Mouse (Mus musculus): Measurements from ENCODE around the gene Col1a1. TPM values are rescaled to one million over a fixed set of nuclear protein-coding genes. Genes with fewer than 3 reads are reported as not detected.

Gene Col1a1
- 2.3 TPM for polyA plus RNA-seq (2012; fragmentation: generic; extraction: Trizol)
- long read RNA-seq, experiment 1, full-length matches to known transcripts = 10 of 31 reads
- long read RNA-seq, experiment 1, partial matches to known transcripts = 19 of 31 reads
- long read RNA-seq, experiment 1, other reads (novel, unspliced or antisense) = 2 of 31 reads
- long read RNA-seq, experiment 2, full-length matches to known transcripts = 133 of 145 reads
- long read RNA-seq, experiment 2, partial matches to known transcripts = 9 of 145 reads
- long read RNA-seq, experiment 2, other reads (novel, unspliced or antisense) = 3 of 145 reads

DNA sequence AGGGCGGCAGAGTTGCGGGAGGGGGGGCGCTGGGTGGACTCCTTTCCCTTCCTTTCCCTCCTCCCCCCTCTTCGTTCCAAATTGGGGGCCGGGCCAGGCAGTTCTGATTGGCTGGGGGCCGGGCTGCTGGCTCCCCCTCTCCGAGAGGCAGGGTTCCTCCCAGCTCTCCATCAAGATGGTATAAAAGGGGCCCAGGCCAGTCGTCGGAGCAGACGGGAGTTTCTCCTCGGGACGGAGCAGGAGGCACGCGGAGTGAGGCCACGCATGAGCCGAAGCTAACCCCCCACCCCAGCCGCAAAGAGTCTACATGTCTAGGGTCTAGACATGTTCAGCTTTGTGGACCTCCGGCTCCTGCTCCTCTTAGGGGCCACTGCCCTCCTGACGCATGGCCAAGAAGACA, at the start of gene Col1a1:
Gene Col1a1, plus strand, starts transcription at position 180 of the 400 bp plus-strand sequence.
- H3K36me3 ChIP-seq (ENCODE audit: control insufficient read depth, insufficient read depth) = no peaks in the 10 kb centered on the region
- peak within 1 kb of the TSS; percentile 0 for H3ac ChIP-seq (ENCODE audit: control insufficient read depth, insufficient read length, low read depth)
- TF ChIP-seq FOSL1 (IDR thresholded peaks at IDR 0.05; ENCODE audit: insufficient read depth, low read length, poor library complexity, severe bottlenecking) (no peak), MYOG (IDR thresholded peaks at IDR 0.05; ENCODE audit: control insufficient read depth, extremely low read depth, insufficient read length) (no peak)
- H3K27me3 ChIP-seq (ENCODE audit: control insufficient read depth, insufficient read depth, insufficient read length) = no peaks in the 10 kb centered on the region
- no peaks in the 10 kb centered on the region for H3K79me3 ChIP-seq (ENCODE audit: low read depth)
- peak within 1 kb of the TSS; percentile 25 for H3K4me3 ChIP-seq (ENCODE audit: insufficient read depth, poor library complexity, severe bottlenecking)
- H3K79me2 ChIP-seq (ENCODE audit: control insufficient read depth, insufficient read depth) = no peaks in the 10 kb centered on the region

- H3K79me2 ChIP-seq (ENCODE audit: control insufficient read depth, insufficient read depth) = no peaks in the 10 kb centered on the region
- no peak overlapping the region for H3K4me3 ChIP-seq (ENCODE audit: insufficient read depth, poor library complexity, severe bottlenecking)
- no peaks in the 10 kb centered on the region for H3K79me3 ChIP-seq (ENCODE audit: low read depth)
- H3K36me3 ChIP-seq (ENCODE audit: control insufficient read depth, insufficient read depth) = no peaks in the 10 kb centered on the region
- no peaks in the 10 kb centered on the region for H3K27me3 ChIP-seq (ENCODE audit: control insufficient read depth, insufficient read depth, insufficient read length)
- H3ac ChIP-seq (ENCODE audit: control insufficient read depth, insufficient read length, low read depth) = no peak overlapping the region
- no peak for TF ChIP-seq MAX (IDR thresholded peaks at IDR 0.05)
- no peak for TF ChIP-seq MYOD1 (IDR thresholded peaks at IDR 0.05; ENCODE audit: control insufficient read depth, insufficient read length, low read depth)
- TF ChIP-seq CEBPB (IDR thresholded peaks at IDR 0.05; ENCODE audit: low read depth) = no peak
- TF ChIP-seq USF1 (IDR thresholded peaks at IDR 0.05; ENCODE audit: low read depth) = no peak
- no peak for TF ChIP-seq FOSL1 (IDR thresholded peaks at IDR 0.05; ENCODE audit: insufficient read depth, low read length, poor library complexity, severe bottlenecking)
- no peak for TF ChIP-seq MYOG (IDR thresholded peaks at IDR 0.05; ENCODE audit: control insufficient read depth, extremely low read depth, insufficient read length)
- TF ChIP-seq CTCF (IDR thresholded peaks at IDR 0.05; ENCODE audit: control insufficient read depth, insufficient read depth, insufficient read length) = no peak
Measured at GRCm38 (mm10) chr11:94891155-94891554, 44.9 kb upstream of the Col1a1 start.

DNA sequence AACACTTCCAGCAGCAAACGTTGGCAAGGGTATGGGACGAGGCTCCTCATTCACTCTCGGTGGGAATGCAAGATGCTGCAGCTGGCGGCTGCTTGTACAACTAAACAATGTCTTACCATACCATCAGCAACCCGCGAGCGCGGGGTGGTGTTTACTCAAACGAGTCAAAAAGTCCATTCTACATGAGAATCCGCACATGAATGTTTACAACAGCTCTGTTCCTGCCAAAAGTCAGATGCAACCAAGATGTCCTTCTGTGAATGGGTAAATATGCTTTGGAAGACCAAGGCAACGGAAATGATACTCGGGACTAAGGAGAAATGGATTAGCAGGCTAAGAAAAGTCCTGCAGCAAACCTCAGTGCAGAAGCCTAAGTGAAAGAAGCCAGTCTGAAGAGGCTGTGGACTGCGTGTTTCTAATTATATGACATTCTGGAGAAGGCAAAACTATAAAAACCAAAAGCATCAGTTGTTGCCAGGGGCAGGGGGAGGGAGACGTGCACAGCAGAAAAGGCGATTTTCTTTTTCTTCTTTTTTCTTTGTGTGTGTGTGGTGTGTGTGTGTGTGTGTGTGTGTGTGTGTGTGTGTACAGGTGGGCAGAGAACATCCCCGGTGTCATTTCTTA, 39.2 kb upstream of the Col1a1 start:
- Histone ChIP-seq H3K79me2 (ENCODE audit: control insufficient read depth, insufficient read depth) (no peaks in the 10 kb centered on the region), H3ac (ENCODE audit: control insufficient read depth, insufficient read length, low read depth) (no peak overlapping the region), H3K36me3 (ENCODE audit: control insufficient read depth, insufficient read depth) (no peaks in the 10 kb centered on the region), H3K27me3 (ENCODE audit: control insufficient read depth, insufficient read depth, insufficient read length) (no peaks in the 10 kb centered on the region), H3K79me3 (ENCODE audit: low read depth) (no peaks in the 10 kb centered on the region), H3K4me3 (ENCODE audit: insufficient read depth, poor library complexity, severe bottlenecking) (no peak overlapping the region)
- no peak for TF ChIP-seq MAX (IDR thresholded peaks at IDR 0.05)
- TF ChIP-seq FOSL1 (IDR thresholded peaks at IDR 0.05; ENCODE audit: insufficient read depth, low read length, poor library complexity, severe bottlenecking) = no peak
- no peak for TF ChIP-seq USF1 (IDR thresholded peaks at IDR 0.05; ENCODE audit: low read depth)
- TF ChIP-seq CEBPB (IDR thresholded peaks at IDR 0.05; ENCODE audit: low read depth) = no peak
- TF ChIP-seq MYOG (IDR thresholded peaks at IDR 0.05; ENCODE audit: control insufficient read depth, extremely low read depth, insufficient read length) = no peak
- TF ChIP-seq MYOD1 (IDR thresholded peaks at IDR 0.05; ENCODE audit: control insufficient read depth, insufficient read length, low read depth) = no peak
- TF ChIP-seq CTCF (IDR thresholded peaks at IDR 0.05; ENCODE audit: control insufficient read depth, insufficient read depth, insufficient read length) = no peak

- no peaks in the 10 kb centered on the region for H3K79me2 ChIP-seq (ENCODE audit: control insufficient read depth, insufficient read depth)
- H3ac ChIP-seq (ENCODE audit: control insufficient read depth, insufficient read length, low read depth) = no peak overlapping the region
- TF ChIP-seq USF1 (IDR thresholded peaks at IDR 0.05; ENCODE audit: low read depth) (no peak), FOSL1 (IDR thresholded peaks at IDR 0.05; ENCODE audit: insufficient read depth, low read length, poor library complexity, severe bottlenecking) (no peak), MYOD1 (IDR thresholded peaks at IDR 0.05; ENCODE audit: control insufficient read depth, insufficient read length, low read depth) (no peak), MYOG (IDR thresholded peaks at IDR 0.05; ENCODE audit: control insufficient read depth, extremely low read depth, insufficient read length) (no peak), CTCF (IDR thresholded peaks at IDR 0.05; ENCODE audit: control insufficient read depth, insufficient read depth, insufficient read length) (no peak)
- no peak overlapping the region for H3K4me3 ChIP-seq (ENCODE audit: insufficient read depth, poor library complexity, severe bottlenecking)
- H3K27me3 ChIP-seq (ENCODE audit: control insufficient read depth, insufficient read depth, insufficient read length) = no peaks in the 10 kb centered on the region
- no peaks in the 10 kb centered on the region for H3K36me3 ChIP-seq (ENCODE audit: control insufficient read depth, insufficient read depth)
- H3K79me3 ChIP-seq (ENCODE audit: low read depth) = no peaks in the 10 kb centered on the region
Measured at GRCm38 (mm10) chr11:94901231-94901630, 34.8 kb upstream of the Col1a1 start.

- no peak overlapping the region for H3K4me3 ChIP-seq (ENCODE audit: insufficient read depth, poor library complexity, severe bottlenecking)
- no peaks in the 10 kb centered on the region for H3K36me3 ChIP-seq (ENCODE audit: control insufficient read depth, insufficient read depth)
- H3ac ChIP-seq (ENCODE audit: control insufficient read depth, insufficient read length, low read depth) = no peak overlapping the region
- TF ChIP-seq MYOD1 (IDR thresholded peaks at IDR 0.05; ENCODE audit: control insufficient read depth, insufficient read length, low read depth) (no peak), FOSL1 (IDR thresholded peaks at IDR 0.05; ENCODE audit: insufficient read depth, low read length, poor library complexity, severe bottlenecking) (no peak), MYOG (IDR thresholded peaks at IDR 0.05; ENCODE audit: control insufficient read depth, extremely low read depth, insufficient read length) (no peak), CTCF (IDR thresholded peaks at IDR 0.05; ENCODE audit: control insufficient read depth, insufficient read depth, insufficient read length) (no peak), USF1 (IDR thresholded peaks at IDR 0.05; ENCODE audit: low read depth) (no peak), CEBPB (IDR thresholded peaks at IDR 0.05; ENCODE audit: low read depth) (no peak), MAX (IDR thresholded peaks at IDR 0.05) (no peak)
- no peaks in the 10 kb centered on the region for H3K27me3 ChIP-seq (ENCODE audit: control insufficient read depth, insufficient read depth, insufficient read length)
- H3K79me2 ChIP-seq (ENCODE audit: control insufficient read depth, insufficient read depth) = no peaks in the 10 kb centered on the region
- H3K79me3 ChIP-seq (ENCODE audit: low read depth) = no peaks in the 10 kb centered on the region
Measured at GRCm38 (mm10) chr11:94904306-94904705, 31.7 kb upstream of the Col1a1 start.

Data from C2C12 (cell line).